Mouse (Mus musculus): Measurements from ENCODE around the gene Agbl5.

GRCm38 (mm10) chr5:30944956-30945781, 56.7 kb downstream of the Agbl5 start, which contains the start of gene Cgref1:
- TF ChIP-seq CTCF (IDR thresholded peaks at IDR 0.05; ENCODE audit: low read depth, low read length) (no peak), GATA1 (IDR thresholded peaks at IDR 0.05; ENCODE audit: borderline replicate concordance, low read length) (no peak), POLR2AphosphoS5 (IDR thresholded peaks at IDR 0.05; ENCODE audit: insufficient replicate concordance, low read depth, low read length) (no peak), TAL1 (conservative IDR thresholded peaks at IDR 0.05; ENCODE audit: low read depth, low read length) (no peak), GATA2 (IDR thresholded peaks at IDR 0.05; ENCODE audit: borderline replicate concordance, low read depth, low read length) (no peak)

Measured in G1E (cell line).